Mouse (Mus musculus) myocyte (in vitro differentiated cells): ENCODE data around the gene Aff3. TPM values are rescaled to one million over a fixed set of nuclear protein-coding genes. Genes with fewer than 3 reads are reported as not detected.

Experiments
- H3K27me3 ChIP-seq: one replicate; pipeline ENCODE4 v1.6.1; 2011; ENCODE audit not compliant: control insufficient read depth, insufficient read depth, insufficient read length
- H3K36me3 ChIP-seq: one replicate; pipeline ENCODE4 v1.6.1; 2011; ENCODE audit not compliant: control insufficient read depth, insufficient read depth
- H3K4me2 ChIP-seq: one replicate; pipeline ENCODE4 v1.6.1; 2011; ENCODE audit warnings: low read depth, control low read depth
- H3K4me3 ChIP-seq: one replicate; pipeline ENCODE4 v1.5.1; 2011; ENCODE audit warnings: mild to moderate bottlenecking, control low read depth, moderate library complexity
- H3K79me2 ChIP-seq: one replicate; pipeline ENCODE4 v1.6.1; 2011; ENCODE audit not compliant: control insufficient read depth, insufficient read depth
- H3ac ChIP-seq: one replicate; pipeline ENCODE4 v1.6.1; 2011; ENCODE audit not compliant: control insufficient read depth, insufficient read length
- CEBPB ChIP-seq: IDR thresholded peaks from 2 replicates; pipeline ENCODE4 v1.6.1; 2011; ENCODE audit warnings: mild to moderate bottlenecking, moderate library complexity; ENCODE audit not compliant: poor library complexity, insufficient read depth, severe bottlenecking
- E2F4 ChIP-seq: IDR thresholded peaks from one replicate; pipeline ENCODE4 v1.6.1; 2011; ENCODE audit warnings: mild to moderate bottlenecking, control low read depth, moderate library complexity; ENCODE audit not compliant: insufficient read depth
- MAX ChIP-seq: IDR thresholded peaks from one replicate; pipeline ENCODE4 v1.6.1; 2011; ENCODE audit warnings: low read depth, mild to moderate bottlenecking, control low read depth
- MYOD1 ChIP-seq, 3 experiments: IDR thresholded peaks; one replicate each; pipeline ENCODE4 v1.6.1; 2011; ENCODE audit warnings: control low read depth in 2 of 3, low read depth in 2 of 3, mild to moderate bottlenecking in 2 of 3, moderate library complexity in 1 of 3; ENCODE audit not compliant: insufficient read length in 2 of 3, control insufficient read depth in 1 of 3
- MYOG ChIP-seq, 3 experiments: IDR thresholded peaks; one replicate each; pipeline ENCODE4 v1.6.1; 2011; ENCODE audit warnings: control low read depth in 2 of 3, low read depth in 2 of 3, mild to moderate bottlenecking in 2 of 3; ENCODE audit not compliant: insufficient read length in 2 of 3, control insufficient read depth in 1 of 3, insufficient read depth in 1 of 3
- POLR2A ChIP-seq: IDR thresholded peaks from one replicate; pipeline ENCODE4 v1.6.1; 2011; ENCODE audit warnings: low read depth, mild to moderate bottlenecking, control low read depth, moderate library complexity; ENCODE audit not compliant: insufficient read length
- POLR2AphosphoS2 ChIP-seq: IDR thresholded peaks from one replicate; pipeline ENCODE4 v1.6.1; 2011; ENCODE audit warnings: low read depth, control low read depth; ENCODE audit not compliant: insufficient read length
- REST ChIP-seq: IDR thresholded peaks from one replicate; pipeline ENCODE4 v1.6.1; 2011; ENCODE audit warnings: mild to moderate bottlenecking, control low read depth, moderate library complexity; ENCODE audit not compliant: insufficient read depth, insufficient read length
- SRF ChIP-seq: IDR thresholded peaks from one replicate; pipeline ENCODE4 v1.6.1; 2011; ENCODE audit warnings: low read depth; ENCODE audit not compliant: control insufficient read depth, insufficient read length
- TCF12 ChIP-seq: IDR thresholded peaks from one replicate; pipeline ENCODE4 v1.6.1; 2011; ENCODE audit warnings: mild to moderate bottlenecking, control low read depth; ENCODE audit not compliant: poor library complexity, insufficient read depth, severe bottlenecking
- TCF3 ChIP-seq: IDR thresholded peaks from one replicate; pipeline ENCODE4 v1.6.1; 2011; ENCODE audit warnings: low read depth, control low read depth; ENCODE audit not compliant: insufficient read length
- USF1 ChIP-seq: IDR thresholded peaks from one replicate; pipeline ENCODE4 v1.6.1; 2011; ENCODE audit warnings: low read depth, mild to moderate bottlenecking, control low read depth, moderate library complexity
- polyA plus RNA-seq: library from polyadenylated mRNA; unstranded; fragments of >200 nt; fragmentation: generic; extraction: Trizol; gene quantifications from one replicate; pipeline ENCODE4 v1.2.1, GENCODE M21; 2012; ENCODE audit warnings: missing spikeins

Gene Aff3
- polyA plus RNA-seq, 1 experiment: not detected

DNA sequence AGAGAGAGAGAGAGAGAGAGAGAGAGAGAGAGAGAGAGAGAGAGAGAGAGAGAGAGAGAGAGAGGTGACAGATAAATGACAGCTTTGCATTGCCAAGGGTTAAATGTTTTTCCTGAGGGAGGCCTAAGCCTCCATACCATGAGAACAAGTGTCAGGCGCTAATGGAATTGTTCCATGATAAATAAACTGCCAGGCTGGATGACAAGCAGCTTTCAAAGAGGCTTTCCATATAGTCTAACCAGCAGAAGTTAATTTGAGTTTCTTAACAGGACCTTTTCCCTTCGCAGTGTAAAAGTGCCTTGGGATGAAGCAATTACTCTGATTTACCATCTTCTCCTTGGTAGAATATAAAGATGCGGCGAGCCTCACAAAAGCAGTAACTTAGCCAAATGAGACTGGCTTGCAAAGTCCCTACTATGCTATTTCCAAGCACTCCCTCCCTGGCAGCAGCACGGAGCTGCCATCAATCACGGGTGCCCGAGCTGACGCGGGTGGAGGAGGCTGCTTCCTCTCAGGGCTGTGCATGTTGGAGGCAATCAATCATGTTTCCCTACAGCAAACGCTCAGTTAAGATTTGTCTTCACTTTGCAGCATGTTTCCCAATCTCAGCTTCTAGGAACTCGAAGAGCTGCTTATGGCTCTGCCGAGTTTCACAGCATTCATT lies 119.3 kb downstream of the Aff3 start:
- TF ChIP-seq MYOG (IDR thresholded peaks at IDR 0.05; ENCODE audit: control insufficient read depth in 1 of 3, insufficient read depth in 1 of 3, insufficient read length in 2 of 3, low read depth in 2 of 3) (no peak), POLR2A (no peak), SRF (no peak), MYOD1 (IDR thresholded peaks at IDR 0.05; ENCODE audit: control insufficient read depth in 1 of 3, insufficient read length in 2 of 3, low read depth in 2 of 3) (no peak), TCF3 (no peak), USF1 (no peak), CEBPB (no peak)

DNA sequence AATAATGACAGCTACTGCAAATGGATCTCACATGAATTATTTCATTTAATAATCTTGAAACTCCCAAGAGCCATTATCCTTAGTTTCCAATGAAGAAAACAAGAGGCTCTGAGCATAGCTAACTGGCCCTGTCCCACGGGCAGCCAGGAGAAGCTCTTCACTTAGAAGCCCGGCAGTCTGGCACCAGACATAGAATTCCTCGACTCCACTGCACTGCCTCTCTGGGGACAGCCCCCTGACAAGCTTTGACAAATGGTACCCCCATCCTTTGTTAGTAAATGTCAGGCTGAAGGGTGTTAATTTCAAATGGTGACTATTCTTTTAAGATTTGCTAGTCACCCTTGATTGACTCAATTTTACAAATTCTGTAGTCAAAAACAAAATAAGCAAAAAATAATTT lies 120.3 kb downstream of the Aff3 start:
- TF ChIP-seq REST (no peak), E2F4 (no peak), SRF (no peak), TCF3 (no peak), POLR2AphosphoS2 (no peak), MYOG (IDR thresholded peaks at IDR 0.05; ENCODE audit: control insufficient read depth in 1 of 3, insufficient read depth in 1 of 3, insufficient read length in 2 of 3, low read depth in 2 of 3) (no peak), CEBPB (no peak), TCF12 (no peak)

More for the DNA sequence above, 119.3 kb downstream of the Aff3 start:
- H3K27me3 ChIP-seq: peaks cover 16% of the 10 kb centered on the region
- no peaks in the 10 kb centered on the region for H3K79me2 ChIP-seq
- no peak overlapping the region for H3K4me2 ChIP-seq
- no peak overlapping the region for H3ac ChIP-seq
- H3K36me3 ChIP-seq: no peaks in the 10 kb centered on the region
- no peak overlapping the region for H3K4me3 ChIP-seq

DNA sequence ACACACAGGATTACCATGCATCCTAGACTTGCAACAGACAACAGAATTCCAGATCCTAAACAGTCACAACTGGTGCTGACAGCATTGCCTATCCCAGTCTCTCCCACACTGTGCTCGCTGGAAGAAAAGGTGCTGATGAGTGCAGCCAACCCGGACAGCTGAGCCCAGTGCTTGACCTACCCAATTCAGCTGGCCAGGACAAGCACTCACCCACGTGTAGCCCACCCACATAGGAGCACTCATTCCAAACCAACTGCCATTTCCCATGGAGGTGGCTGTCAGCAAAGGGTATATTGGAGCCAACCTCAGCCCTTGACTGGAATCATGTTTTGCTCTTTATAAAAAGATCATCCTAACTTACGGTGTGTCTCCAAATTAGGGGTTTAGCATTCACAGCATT lies 123.2 kb downstream of the Aff3 start:
- no peaks in the 10 kb centered on the region for H3K36me3 ChIP-seq
- H3K4me3 ChIP-seq: no peak overlapping the region
- no peak overlapping the region for H3K4me2 ChIP-seq
- no peaks in the 10 kb centered on the region for H3K79me2 ChIP-seq
- no peak overlapping the region for H3ac ChIP-seq
- TF ChIP-seq CEBPB: no peak
- no peak for TF ChIP-seq TCF3
- TF ChIP-seq MYOD1 (IDR thresholded peaks at IDR 0.05; ENCODE audit: control insufficient read depth in 1 of 3, insufficient read length in 2 of 3, low read depth in 2 of 3): no peak
- no peak for TF ChIP-seq TCF12
- TF ChIP-seq SRF: no peak
- TF ChIP-seq POLR2A: no peak
- TF ChIP-seq POLR2AphosphoS2: no peak
- TF ChIP-seq REST: no peak
- no peak for TF ChIP-seq USF1
- TF ChIP-seq E2F4: no peak
- no peak for TF ChIP-seq MYOG (IDR thresholded peaks at IDR 0.05; ENCODE audit: control insufficient read depth in 1 of 3, insufficient read depth in 1 of 3, insufficient read length in 2 of 3, low read depth in 2 of 3)
- no peak for TF ChIP-seq MAX
- H3K27me3 ChIP-seq: peaks cover 39% of the 10 kb centered on the region

More for the DNA sequence above, 120.3 kb downstream of the Aff3 start:
- Histone ChIP-seq H3ac (no peak overlapping the region), H3K4me2 (no peak overlapping the region), H3K36me3 (no peaks in the 10 kb centered on the region), H3K27me3 (peaks cover 20% of the 10 kb centered on the region), H3K79me2 (no peaks in the 10 kb centered on the region), H3K4me3 (no peak overlapping the region)

DNA sequence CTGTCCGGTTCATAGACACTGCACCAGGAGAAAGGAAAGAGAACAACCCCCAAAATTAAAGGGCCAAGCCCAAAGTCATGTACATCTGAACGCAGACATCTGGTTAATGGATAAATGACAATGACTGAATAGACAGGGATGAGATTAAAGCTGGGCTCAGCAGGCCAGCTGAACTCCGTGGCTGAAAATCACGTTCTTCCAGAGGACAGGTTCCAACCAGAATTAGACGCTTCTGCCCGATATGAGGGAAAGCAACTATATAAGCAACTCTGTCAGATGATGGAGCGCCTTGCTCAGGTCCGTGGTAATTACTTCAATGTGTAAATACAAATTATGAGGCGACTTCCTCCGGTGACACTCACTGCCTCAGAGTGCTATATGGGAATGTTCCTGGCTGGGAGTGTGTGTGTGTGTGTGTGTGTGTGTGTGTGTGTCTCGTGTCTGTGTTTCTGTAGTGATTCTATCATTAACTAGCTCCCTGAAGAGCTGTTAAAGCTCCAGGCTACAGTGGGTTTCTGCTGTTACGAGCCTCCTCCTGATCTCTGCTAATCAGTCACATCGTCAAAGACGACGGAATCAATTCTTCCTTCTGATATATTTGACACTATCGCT lies 127.7 kb downstream of the Aff3 start:
- no peak overlapping the region for H3K4me3 ChIP-seq
- no peak overlapping the region for H3ac ChIP-seq
- H3K27me3 ChIP-seq: peaks cover 36% of the 10 kb centered on the region
- TF ChIP-seq USF1: no peak
- no peak for TF ChIP-seq CEBPB
- TF ChIP-seq REST: no peak
- TF ChIP-seq SRF: no peak
- no peak for TF ChIP-seq TCF3
- no peak for TF ChIP-seq MYOG (IDR thresholded peaks at IDR 0.05; ENCODE audit: control insufficient read depth in 1 of 3, insufficient read depth in 1 of 3, insufficient read length in 2 of 3, low read depth in 2 of 3)
- no peak overlapping the region for H3K4me2 ChIP-seq
- no peaks in the 10 kb centered on the region for H3K79me2 ChIP-seq
- no peaks in the 10 kb centered on the region for H3K36me3 ChIP-seq

DNA sequence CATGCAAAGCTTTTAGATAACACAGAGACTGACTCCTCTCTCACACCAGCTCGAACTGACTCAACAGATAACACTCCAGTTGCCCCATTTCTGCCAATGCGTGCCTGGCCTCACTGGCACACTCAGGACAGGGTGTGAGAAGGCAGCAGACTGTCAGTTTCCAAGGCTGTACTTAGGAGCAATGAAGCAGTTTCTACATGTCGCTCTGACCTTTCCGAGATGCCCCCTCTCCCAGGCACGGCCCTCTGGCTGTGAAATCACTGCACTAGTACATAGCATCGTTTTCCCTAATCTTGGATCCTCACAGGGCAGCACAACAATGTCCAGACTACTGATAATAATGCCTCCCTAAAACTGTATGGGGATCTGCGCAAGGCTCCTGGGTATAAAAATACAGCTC lies 132.2 kb downstream of the Aff3 start:
- Histone ChIP-seq H3K79me2 (no peaks in the 10 kb centered on the region), H3K36me3 (no peaks in the 10 kb centered on the region), H3K27me3 (peaks cover 19% of the 10 kb centered on the region), H3ac (no peak overlapping the region), H3K4me2 (no peak overlapping the region), H3K4me3 (no peak overlapping the region)
- TF ChIP-seq REST (no peak), POLR2A (no peak)
